Mouse (Mus musculus): ENCODE measurements around the gene Cfap44. TPM values are rescaled to one million over a fixed set of nuclear protein-coding genes. Genes with fewer than 3 reads are reported as not detected.

The Cfap44 gene
- total RNA-seq, 1 experiment from 2014 or later = not detected

GRCm38 (mm10) chr16:44484079-44484478 lies 89.5 kb downstream of the Cfap44 start:
- no peak; a peak in 1 of 4 replicates for ATAC-seq (replicated peaks in 1 of 2; ENCODE audit: insufficient read depth in 1 of 2, low FRiP score in 2 of 2, low TSS enrichment in 1 of 2, low read depth in 1 of 2, poor library complexity in 2 of 2, severe bottlenecking in 2 of 2)

- ATAC-seq (replicated peaks in 1 of 2; ENCODE audit: insufficient read depth in 1 of 2, low FRiP score in 2 of 2, low TSS enrichment in 1 of 2, low read depth in 1 of 2, poor library complexity in 2 of 2, severe bottlenecking in 2 of 2) = no peak
Measured at GRCm38 (mm10) chr16:44484831-44485230, 90.2 kb downstream of the Cfap44 start.

GRCm38 (mm10) chr16:44485691-44486090 lies 91.1 kb downstream of the Cfap44 start:
- ATAC-seq (replicated peaks in 1 of 2; ENCODE audit: insufficient read depth in 1 of 2, low FRiP score in 2 of 2, low TSS enrichment in 1 of 2, low read depth in 1 of 2, poor library complexity in 2 of 2, severe bottlenecking in 2 of 2) = no peak

DNA sequence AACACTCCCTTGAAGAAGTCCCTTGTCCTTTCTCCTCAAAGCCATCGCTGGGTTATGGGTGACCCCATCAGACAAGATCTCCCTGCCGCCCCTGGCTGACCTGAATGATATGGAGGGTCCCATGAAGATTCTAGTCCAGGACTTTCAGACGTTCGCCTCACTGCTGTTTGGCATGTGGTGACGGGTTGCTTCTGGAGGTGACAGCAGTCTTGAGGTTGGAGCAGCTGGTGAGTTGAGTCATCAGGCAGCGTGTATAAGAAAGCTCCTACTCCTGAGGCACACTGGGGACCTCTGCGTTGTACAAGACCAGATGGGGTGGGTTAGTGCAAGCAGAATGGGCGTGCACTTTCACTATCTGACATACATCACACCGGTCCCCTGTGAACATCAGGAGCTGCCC lies 92.0 kb downstream of the Cfap44 start:
- ATAC-seq (replicated peaks in 1 of 2; ENCODE audit: insufficient read depth in 1 of 2, low FRiP score in 2 of 2, low TSS enrichment in 1 of 2, low read depth in 1 of 2, poor library complexity in 2 of 2, severe bottlenecking in 2 of 2) = no peak

DNA sequence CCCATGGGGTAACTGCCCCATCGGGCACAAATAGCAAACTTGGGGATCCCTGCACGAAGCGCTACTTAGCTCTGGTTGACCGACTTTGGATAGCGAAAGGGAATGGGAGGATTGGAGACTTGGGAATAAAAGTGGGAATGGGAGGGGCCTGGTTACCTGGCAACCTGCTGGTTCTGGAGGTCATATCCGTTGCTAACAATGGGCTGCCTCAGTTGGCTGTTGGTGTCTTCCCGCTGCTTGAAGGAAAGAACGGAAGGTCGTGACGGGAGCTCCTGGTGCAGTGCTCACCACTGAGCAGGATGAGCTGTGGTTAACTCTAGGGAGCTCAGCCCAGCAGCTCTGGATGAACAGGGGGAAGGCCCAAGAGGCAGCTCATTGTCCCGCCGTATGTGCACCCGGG lies 92.6 kb downstream of the Cfap44 start:
- no peak for ATAC-seq (replicated peaks in 1 of 2; ENCODE audit: insufficient read depth in 1 of 2, low FRiP score in 2 of 2, low TSS enrichment in 1 of 2, low read depth in 1 of 2, poor library complexity in 2 of 2, severe bottlenecking in 2 of 2)

DNA sequence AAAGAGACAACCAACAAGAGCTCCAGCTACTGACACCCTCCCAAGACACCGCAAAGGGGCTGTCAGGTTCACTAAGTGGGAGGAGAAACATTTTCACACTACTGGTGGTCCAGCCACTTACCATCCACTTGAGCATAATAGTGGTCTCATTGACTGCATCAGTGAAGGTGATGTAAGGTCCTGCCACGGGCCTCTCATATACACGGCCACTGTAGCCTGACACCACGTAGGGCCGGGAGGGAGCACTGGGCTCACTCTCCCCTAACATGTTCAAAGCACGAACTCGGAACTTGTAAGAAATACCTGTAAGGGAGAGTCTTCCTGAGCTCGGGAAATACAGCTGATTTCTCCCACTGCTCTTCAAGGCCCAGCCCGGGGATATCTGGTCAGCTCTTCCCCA lies 96.5 kb downstream of the Cfap44 start:
- ATAC-seq (replicated peaks in 1 of 2; ENCODE audit: insufficient read depth in 1 of 2, low FRiP score in 2 of 2, low TSS enrichment in 1 of 2, low read depth in 1 of 2, poor library complexity in 2 of 2, severe bottlenecking in 2 of 2) = no peak

DNA sequence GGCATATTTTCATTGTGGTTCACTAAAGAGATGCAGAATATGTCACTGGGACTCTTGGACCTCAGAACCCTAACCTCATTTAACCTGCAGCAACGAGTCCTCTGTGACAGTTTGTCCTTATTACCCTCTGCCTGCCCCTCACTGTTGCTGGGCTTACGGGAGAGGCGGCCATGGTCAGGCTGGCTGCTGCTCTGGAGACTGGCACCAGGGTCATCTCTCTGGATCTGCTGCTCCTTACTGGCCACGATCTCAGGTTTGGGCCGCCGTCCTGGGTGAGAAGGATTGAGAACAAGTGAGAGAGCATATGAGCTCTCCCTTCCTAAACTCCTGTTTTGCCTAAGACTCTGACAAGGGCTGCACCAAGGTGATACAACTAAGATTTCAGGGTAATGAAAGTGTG lies 97.6 kb downstream of the Cfap44 start:
- no peak for ATAC-seq (replicated peaks in 1 of 2; ENCODE audit: insufficient read depth in 1 of 2, low FRiP score in 2 of 2, low TSS enrichment in 1 of 2, low read depth in 1 of 2, poor library complexity in 2 of 2, severe bottlenecking in 2 of 2)

DNA sequence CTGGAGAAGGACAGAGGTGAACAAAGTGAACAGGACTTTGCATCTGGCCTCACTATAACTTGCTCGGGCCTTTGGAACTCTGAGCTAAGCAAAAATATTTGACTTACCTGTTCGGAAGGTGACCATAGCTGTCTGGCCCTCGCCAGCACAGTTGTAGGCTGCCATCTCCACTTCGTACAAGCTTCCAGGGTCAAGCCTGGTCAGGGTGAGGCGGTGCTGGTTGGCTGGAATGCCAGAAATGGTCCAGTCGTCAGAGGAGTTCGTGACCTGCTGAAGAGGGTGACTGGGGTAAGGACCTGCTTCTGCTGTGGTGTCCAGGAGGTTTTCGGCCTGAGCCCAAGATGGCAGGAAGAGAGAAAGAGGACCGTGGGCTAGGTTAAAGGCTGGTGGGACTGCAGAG lies 98.1 kb downstream of the Cfap44 start:
- no peak for ATAC-seq (replicated peaks in 1 of 2; ENCODE audit: insufficient read depth in 1 of 2, low FRiP score in 2 of 2, low TSS enrichment in 1 of 2, low read depth in 1 of 2, poor library complexity in 2 of 2, severe bottlenecking in 2 of 2)

- ATAC-seq (replicated peaks in 1 of 2; ENCODE audit: insufficient read depth in 1 of 2, low FRiP score in 2 of 2, low TSS enrichment in 1 of 2, low read depth in 1 of 2, poor library complexity in 2 of 2, severe bottlenecking in 2 of 2) = no peak
Measured at GRCm38 (mm10) chr16:44493868-44494267, 99.3 kb downstream of the Cfap44 start.

- ATAC-seq (replicated peaks in 1 of 2; ENCODE audit: insufficient read depth in 1 of 2, low FRiP score in 2 of 2, low TSS enrichment in 1 of 2, low read depth in 1 of 2, poor library complexity in 2 of 2, severe bottlenecking in 2 of 2) = peak; percentile 82 to 88
Measured at GRCm38 (mm10) chr16:44494441-44495108, 100.0 kb downstream of the Cfap44 start.

DNA sequence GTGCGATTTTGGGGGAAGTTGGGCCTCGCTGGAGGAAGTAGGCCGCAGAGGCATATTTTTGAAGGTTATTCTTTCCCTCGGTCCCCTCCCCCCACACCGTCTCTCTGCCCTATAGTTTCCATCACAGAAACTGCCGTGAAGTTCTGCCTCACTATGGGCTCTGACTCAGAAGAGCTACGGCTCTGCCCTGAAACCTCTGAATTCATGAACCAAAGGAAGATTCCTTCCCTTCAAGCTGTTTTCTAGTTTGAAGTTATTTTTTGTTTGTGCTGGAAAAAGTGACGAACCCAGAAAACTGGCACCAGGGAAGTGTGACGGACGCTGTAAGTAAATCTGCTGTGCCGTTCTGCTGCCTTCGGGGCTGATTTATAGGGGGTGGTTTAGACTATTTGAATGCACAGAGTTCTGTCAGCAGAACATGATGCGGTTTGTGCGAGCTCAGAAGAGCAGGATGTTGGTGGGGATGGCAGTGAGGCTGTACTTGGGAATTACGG lies 102.4 kb downstream of the Cfap44 start:
- ATAC-seq (replicated peaks in 1 of 2; ENCODE audit: insufficient read depth in 1 of 2, low FRiP score in 2 of 2, low TSS enrichment in 1 of 2, low read depth in 1 of 2, poor library complexity in 2 of 2, severe bottlenecking in 2 of 2) = peak in 1 of 2 experiments; percentile 37; a peak in 2 of 4 replicates

GRCm38 (mm10) chr16:44498447-44498846 lies 103.9 kb downstream of the Cfap44 start:
- ATAC-seq (replicated peaks in 1 of 2; ENCODE audit: insufficient read depth in 1 of 2, low FRiP score in 2 of 2, low TSS enrichment in 1 of 2, low read depth in 1 of 2, poor library complexity in 2 of 2, severe bottlenecking in 2 of 2) = no peak

DNA sequence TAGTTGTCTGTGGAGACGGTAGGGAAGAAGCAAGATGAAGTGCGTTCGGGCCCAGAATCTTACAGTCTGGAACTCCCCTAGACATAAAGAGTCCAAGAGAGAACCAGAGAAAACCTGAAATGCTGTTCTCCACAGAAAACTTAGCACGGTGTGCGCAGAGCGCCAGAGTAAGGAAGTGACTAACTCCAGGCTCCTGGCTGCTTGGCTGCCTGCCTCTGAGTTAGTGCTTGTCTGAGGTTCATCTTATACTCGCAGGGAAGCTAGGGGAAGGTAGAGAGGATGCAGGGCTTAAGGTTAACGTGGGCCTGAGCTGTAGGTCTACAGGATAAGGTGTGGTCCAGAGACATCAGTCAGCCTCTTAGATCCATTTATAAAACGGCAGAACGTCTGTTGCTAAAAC lies 107.2 kb downstream of the Cfap44 start:
- no peak for ATAC-seq (replicated peaks in 1 of 2; ENCODE audit: insufficient read depth in 1 of 2, low FRiP score in 2 of 2, low TSS enrichment in 1 of 2, low read depth in 1 of 2, poor library complexity in 2 of 2, severe bottlenecking in 2 of 2)

DNA sequence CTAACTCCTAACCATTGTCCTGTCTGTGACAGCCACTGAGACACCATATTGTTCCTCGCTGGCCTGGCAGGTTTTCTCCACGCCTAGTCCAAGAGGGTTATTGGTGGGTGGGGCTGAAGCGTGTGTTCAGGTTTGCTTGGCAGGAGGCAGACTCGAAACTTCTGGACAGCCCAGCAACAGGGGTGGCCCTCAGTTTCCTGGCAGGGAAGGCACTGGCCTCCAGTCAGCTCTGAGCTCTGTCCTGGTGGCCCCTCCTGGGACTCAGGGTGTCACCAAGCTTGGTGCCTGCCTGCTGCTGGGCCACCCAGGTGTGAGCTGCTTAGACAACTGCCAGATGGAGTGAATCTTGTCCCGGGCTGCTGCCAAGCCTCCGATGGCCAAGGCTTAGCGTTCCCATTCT lies 107.7 kb downstream of the Cfap44 start:
- ATAC-seq (replicated peaks in 1 of 2; ENCODE audit: insufficient read depth in 1 of 2, low FRiP score in 2 of 2, low TSS enrichment in 1 of 2, low read depth in 1 of 2, poor library complexity in 2 of 2, severe bottlenecking in 2 of 2) = no peak

- peak; percentile 86 to 89 for ATAC-seq (replicated peaks in 1 of 2; ENCODE audit: insufficient read depth in 1 of 2, low FRiP score in 2 of 2, low TSS enrichment in 1 of 2, low read depth in 1 of 2, poor library complexity in 2 of 2, severe bottlenecking in 2 of 2)
Measured at GRCm38 (mm10) chr16:44502895-44503575, 108.4 kb downstream of the Cfap44 start.

DNA sequence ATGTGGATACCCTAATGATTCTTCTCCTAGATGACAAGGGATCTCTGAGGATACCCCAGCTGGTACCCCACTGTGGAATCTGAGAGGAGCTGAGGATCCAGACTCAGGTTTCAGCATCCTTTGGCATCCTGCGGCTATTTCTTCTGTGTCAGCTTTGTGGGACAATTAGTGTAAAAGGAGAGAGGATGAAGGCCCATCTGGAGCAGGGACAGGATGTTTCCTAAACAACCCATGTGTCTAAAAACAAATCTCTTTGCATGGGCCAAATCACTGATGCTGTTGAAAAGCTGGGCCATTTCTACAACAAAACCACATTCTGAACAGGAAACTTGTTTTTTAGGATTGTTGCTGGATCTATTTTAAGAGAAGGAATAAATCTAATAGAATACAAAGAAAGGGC lies 110.6 kb downstream of the Cfap44 start:
- ATAC-seq (replicated peaks in 1 of 2; ENCODE audit: insufficient read depth in 1 of 2, low FRiP score in 2 of 2, low TSS enrichment in 1 of 2, low read depth in 1 of 2, poor library complexity in 2 of 2, severe bottlenecking in 2 of 2) = no peak

DNA sequence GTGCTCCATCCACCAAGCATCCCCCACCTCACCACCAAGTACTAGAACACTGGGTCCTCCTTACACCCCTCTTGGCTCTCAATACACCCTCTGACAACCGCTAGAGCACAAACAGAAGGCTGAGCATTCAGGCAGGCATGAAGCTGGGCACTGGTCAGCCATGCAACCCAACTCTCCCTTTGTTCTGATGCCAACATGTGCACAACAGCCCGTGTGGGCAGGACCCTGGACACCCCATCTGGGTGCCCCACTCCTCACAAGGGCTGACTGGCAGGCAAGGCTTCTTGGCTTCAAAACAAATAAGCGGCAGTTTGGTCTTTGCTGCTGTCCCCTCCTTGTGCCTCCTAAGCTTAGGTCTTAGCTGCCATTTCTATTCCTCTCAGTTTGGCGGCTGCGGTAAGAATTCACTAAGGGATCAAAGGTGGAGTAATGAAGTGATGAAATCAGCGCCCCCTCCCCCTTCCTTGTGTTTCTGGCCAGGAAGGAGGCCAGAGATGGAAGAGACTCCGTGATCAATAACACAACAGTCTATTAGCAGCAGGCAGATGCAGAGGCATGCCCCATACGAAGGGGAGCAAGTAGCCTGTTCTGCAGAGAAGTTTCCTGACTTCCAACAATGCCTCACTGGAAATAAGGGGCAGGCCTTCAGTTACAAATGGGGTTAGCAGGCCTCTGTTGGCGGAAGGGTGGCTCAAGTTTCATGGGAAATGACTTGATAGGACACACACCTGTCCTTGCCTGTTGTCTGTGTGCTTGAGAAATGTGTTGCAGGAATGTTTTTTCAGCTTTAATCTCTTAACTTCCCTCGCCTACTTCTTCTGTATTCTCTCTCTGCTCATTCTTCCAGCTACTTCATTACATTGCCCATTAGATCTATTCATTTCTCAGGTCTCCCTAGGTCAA lies 112.7 kb downstream of the Cfap44 start:
- ATAC-seq (replicated peaks in 1 of 2; ENCODE audit: insufficient read depth in 1 of 2, low FRiP score in 2 of 2, low TSS enrichment in 1 of 2, low read depth in 1 of 2, poor library complexity in 2 of 2, severe bottlenecking in 2 of 2) = no peak

DNA sequence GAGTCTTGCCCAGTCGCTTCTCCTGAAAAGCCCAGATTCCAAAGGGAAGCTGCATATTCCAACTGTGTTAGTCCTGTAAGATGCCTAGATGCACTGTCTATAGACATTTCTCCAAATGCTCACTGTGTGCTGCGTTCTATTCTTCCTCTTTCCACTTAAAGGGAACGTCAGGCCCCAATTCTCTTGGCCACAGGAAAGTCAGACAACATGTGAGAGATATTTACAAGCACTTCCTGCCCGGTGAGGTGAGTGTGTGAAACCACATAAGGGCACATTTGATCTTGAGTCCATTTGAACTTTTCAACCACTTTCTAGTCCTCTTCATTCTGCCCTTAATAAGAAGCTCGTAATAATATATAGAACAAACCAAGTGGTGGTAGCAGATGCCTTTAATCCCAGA lies 113.4 kb downstream of the Cfap44 start:
- 0 out of 4 replicates have a peak, but pooled peaks have one; percentile 25 to 35 for ATAC-seq (replicated peaks in 1 of 2; ENCODE audit: insufficient read depth in 1 of 2, low FRiP score in 2 of 2, low TSS enrichment in 1 of 2, low read depth in 1 of 2, poor library complexity in 2 of 2, severe bottlenecking in 2 of 2)

Measured in hematopoietic stem cell, adult 5-6 weeks (primary cell).